Mouse (Mus musculus): Measurements from ENCODE around the gene Tead1. TPM values are rescaled to one million over a fixed set of nuclear protein-coding genes. Genes with fewer than 3 reads are reported as not detected.

Gene Tead1
- total RNA-seq, 2 experiments from 2014 or later, result 12.8 to 14.6 TPM

DNA sequence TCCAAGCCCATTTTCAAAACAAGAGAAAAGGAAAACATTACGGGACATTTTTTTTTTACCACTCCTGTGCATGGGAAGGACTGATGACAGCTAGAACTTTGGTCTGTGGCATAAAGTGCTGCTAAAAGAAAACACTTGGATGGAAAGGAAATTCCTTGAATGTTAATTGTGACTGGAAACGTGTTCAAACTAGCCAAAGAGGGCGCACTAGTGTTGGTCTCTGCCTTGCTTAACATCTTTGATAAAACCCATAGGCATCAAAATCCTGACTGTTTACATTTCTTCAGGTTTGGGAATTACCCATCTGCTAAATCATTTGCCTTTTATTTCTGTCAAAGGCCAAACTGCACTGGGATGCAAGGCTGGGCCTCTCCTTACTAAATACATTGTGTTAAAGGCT is 276.8 kb downstream of the Tead1 start:
- Histone ChIP-seq H3K4me3 (no peak overlapping the region), H3K27ac (no peak overlapping the region)
- intact Hi-C loops (cut with DNase I), result no loop called here

More for the DNA sequence above, 276.8 kb downstream of the Tead1 start:
- TF ChIP-seq CTCF (IDR thresholded peaks at IDR 0.05), result no peak; the same call in 1 of the 2 replicates
- DNase-seq (ENCODE audit: extremely low spot score in 1 of 2, low spot score in 2 of 2), result no peak

Small RNA genes within 50 kb of the gene (microRNA-seq; reads per million reads assigned to microRNA genes)
- 0 reads per million in 2 experiments for gene Gm44462

Measured in left cerebral cortex, adult 2 months (tissue).